Mouse (Mus musculus) kidney, adult 8-10 months (tissue): Measurements from ENCODE around the gene Epop.

Experiments
- DNase-seq, 2 experiments: peaks; one replicate each; pipeline ENCODE4 v3.0.0; 2022

Gene Epop

GRCm38 (mm10) chr11:97627556-97628302 lies 1.8 kb downstream of the Epop start:
- DNase-seq, result no peak

GRCm38 (mm10) chr11:97626850-97627249 lies 2.7 kb downstream of the Epop start:
- DNase-seq, result no peak

- no peak for DNase-seq
Measured at GRCm38 (mm10) chr11:97626431-97626830, 3.1 kb downstream of the Epop start.

GRCm38 (mm10) chr11:97625551-97625950 lies 4.0 kb downstream of the Epop start:
- no peak for DNase-seq

- DNase-seq, result no peak
Measured at GRCm38 (mm10) chr11:97623166-97623565, 6.3 kb downstream of the Epop start.

GRCm38 (mm10) chr11:97622440-97622839 lies 7.1 kb downstream of the Epop start:
- DNase-seq, result peak; percentile 53 to 77

GRCm38 (mm10) chr11:97619391-97619795 lies 10.1 kb downstream of the Epop start:
- DNase-seq, result peak; percentile 92 to 95

- peak; percentile 68 to 79 for DNase-seq
Measured at GRCm38 (mm10) chr11:97618368-97618767, 11.1 kb downstream of the Epop start.

GRCm38 (mm10) chr11:97615276-97615675 lies 14.2 kb downstream of the Epop start:
- no peak for DNase-seq

GRCm38 (mm10) chr11:97611076-97611475 lies 18.4 kb downstream of the Epop start:
- DNase-seq, result peak; percentile 65 to 73

- no peak for DNase-seq
Measured at GRCm38 (mm10) chr11:97609743-97610142, 19.8 kb downstream of the Epop start.

- no peak for DNase-seq
Measured at GRCm38 (mm10) chr11:97608933-97609332, 20.6 kb downstream of the Epop start.

GRCm38 (mm10) chr11:97607056-97607725 lies 22.3 kb downstream of the Epop start:
- DNase-seq, result no peak

GRCm38 (mm10) chr11:97603891-97604290 lies 25.6 kb downstream of the Epop start:
- DNase-seq, result peak in 1 of 2 experiments; percentile 56

- DNase-seq, result no peak
Measured at GRCm38 (mm10) chr11:97602223-97602622, 27.3 kb downstream of the Epop start.

- DNase-seq, result no peak
Measured at GRCm38 (mm10) chr11:97599104-97599503, 30.4 kb downstream of the Epop start.

- no peak for DNase-seq
Measured at GRCm38 (mm10) chr11:97597945-97598691, 31.4 kb downstream of the Epop start.

- peak in 1 of 2 experiments; percentile 32 for DNase-seq
Measured at GRCm38 (mm10) chr11:97594136-97594535, 35.4 kb downstream of the Epop start.

- no peak for DNase-seq
Measured at GRCm38 (mm10) chr11:97591910-97592309, 37.6 kb downstream of the Epop start.

GRCm38 (mm10) chr11:97590227-97590960 lies 39.1 kb downstream of the Epop start:
- no peak for DNase-seq

GRCm38 (mm10) chr11:97589216-97589615 lies 40.3 kb downstream of the Epop start:
- no peak for DNase-seq

- DNase-seq, result peak; percentile 44 to 47
Measured at GRCm38 (mm10) chr11:97585932-97586331, 43.6 kb downstream of the Epop start.

GRCm38 (mm10) chr11:97584476-97584875 lies 45.0 kb downstream of the Epop start:
- peak in 1 of 2 experiments; percentile 33 for DNase-seq
